Mouse (Mus musculus): Measurements from ENCODE around the gene Large2. TPM values are rescaled to one million over a fixed set of nuclear protein-coding genes. Genes with fewer than 3 reads are reported as not detected.

Gene Large2
- total and polyA plus RNA-seq, 2 experiments from 2014 or later, result 0.25 TPM; not detected in 1

DNA sequence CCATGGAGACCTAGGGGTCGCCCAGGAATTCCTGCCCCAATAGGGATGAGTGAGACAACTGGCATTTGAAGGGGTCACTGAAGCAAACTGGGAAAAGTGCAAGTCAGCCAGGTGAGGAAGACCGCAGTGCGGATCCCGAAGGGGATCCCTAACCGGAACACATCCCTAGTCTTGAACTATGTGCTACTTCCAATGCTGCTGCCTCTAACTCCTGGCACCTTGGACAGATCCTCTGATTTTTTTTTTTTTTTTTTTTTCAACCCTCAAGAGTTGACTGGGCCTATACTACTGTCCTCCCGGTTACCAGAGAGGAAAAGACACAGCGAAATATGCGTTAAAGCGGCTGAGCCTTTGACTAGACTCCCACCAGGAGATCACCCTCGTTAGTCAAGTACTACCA is 15.0 kb upstream of the Large2 start:
- H3K4me2 ChIP-seq (ENCODE audit: low read depth, low read length), result peak overlapping the region; percentile 67
- no peak overlapping the region; the same call in 1 of the 2 replicates for H3K9ac ChIP-seq (replicated peaks; ENCODE audit: low read depth, low read length)
- no peaks in the 10 kb centered on the region for H3K9me3 ChIP-seq (replicated peaks; ENCODE audit: control insufficient read depth, low read length)
- TF ChIP-seq CTCF (IDR thresholded peaks at IDR 0.05; ENCODE audit: low read depth) (no peak), EP300 (IDR thresholded peaks at IDR 0.05; ENCODE audit: low read depth) (no peak)
- H3K4me1 ChIP-seq (ENCODE audit: control insufficient read depth, insufficient read depth), result peaks cover 16% of the 10 kb centered on the region
- H3K4me3 ChIP-seq (ENCODE audit: low read depth, low read length), result peak overlapping the region; percentile 57
- no peaks in the 10 kb centered on the region for H3K36me3 ChIP-seq (replicated peaks; ENCODE audit: control insufficient read depth, insufficient read depth, low read length)
- H3K27me3 ChIP-seq (ENCODE audit: control insufficient read depth, insufficient read depth, low read length), result peaks cover 39% of the 10 kb centered on the region
- H3K27ac ChIP-seq (ENCODE audit: low read depth), result no peak overlapping the region
- ATAC-seq (ENCODE audit: insufficient read depth, low read depth) (0 out of 2 replicates have a peak, but pooled peaks have one; percentile 1), DNase-seq (ENCODE audit: low spot score) (no peak)
- 12% methylated on average over 10 of the region's 10 CpGs for WGBS

DNA sequence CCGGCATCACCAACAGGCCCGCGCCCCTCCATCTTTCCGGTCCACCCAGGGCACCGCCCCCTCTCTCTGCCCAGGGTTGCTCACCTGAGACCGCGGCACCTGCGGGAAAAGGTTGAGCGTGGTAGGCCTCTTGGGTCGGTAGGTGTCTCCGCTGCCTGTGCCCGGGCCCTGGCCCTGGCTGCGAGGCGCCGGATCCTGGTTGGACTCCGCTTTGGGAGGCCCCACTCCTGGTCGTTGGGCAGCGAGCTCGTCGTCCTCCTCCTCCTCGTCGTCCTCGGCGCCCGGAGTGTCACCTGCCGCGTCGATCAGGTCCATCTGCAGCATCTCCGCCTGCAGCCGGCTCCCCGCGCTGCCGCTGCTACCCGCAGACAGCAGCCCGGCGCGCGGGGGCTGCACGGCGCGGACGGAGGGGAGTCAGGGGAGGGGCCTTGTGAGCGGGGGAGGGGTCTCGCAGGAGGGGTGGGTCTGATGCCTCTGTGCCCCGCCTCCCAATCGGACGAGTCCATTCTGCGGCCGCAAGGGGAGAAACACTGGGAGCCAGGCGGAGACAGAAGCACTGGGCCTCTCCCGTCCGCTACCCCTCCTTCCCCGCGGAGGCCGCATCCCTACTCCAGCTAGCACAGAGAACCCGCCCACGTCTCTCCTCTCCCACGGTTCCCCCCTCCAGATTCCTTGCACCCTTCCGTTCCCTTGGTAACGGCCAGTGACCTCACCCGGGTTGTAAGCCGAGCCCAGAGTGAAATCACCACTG is 14.4 kb upstream of the Large2 start:
- WGBS, result 3% methylated on average over 57 of the region's 62 CpGs
- Histone ChIP-seq H3K9ac (replicated peaks; ENCODE audit: low read depth, low read length) (peak overlapping the region; percentile 41), H3K36me3 (replicated peaks; ENCODE audit: control insufficient read depth, insufficient read depth, low read length) (no peaks in the 10 kb centered on the region), H3K27ac (ENCODE audit: low read depth) (peak overlapping the region; percentile 48), H3K27me3 (ENCODE audit: control insufficient read depth, insufficient read depth, low read length) (peaks cover 34% of the 10 kb centered on the region), H3K4me3 (ENCODE audit: low read depth, low read length) (peak overlapping the region; percentile 57), H3K4me2 (ENCODE audit: low read depth, low read length) (peak overlapping the region; percentile 67), H3K4me1 (ENCODE audit: control insufficient read depth, insufficient read depth) (peaks cover 16% of the 10 kb centered on the region), H3K9me3 (replicated peaks; ENCODE audit: control insufficient read depth, low read length) (no peaks in the 10 kb centered on the region)
- DNase-seq (ENCODE audit: low spot score) (peak; percentile 70), ATAC-seq (ENCODE audit: insufficient read depth, low read depth) (peak; percentile 76)
- no peak for TF ChIP-seq EP300 (IDR thresholded peaks at IDR 0.05; ENCODE audit: low read depth)
- TF ChIP-seq CTCF (IDR thresholded peaks at IDR 0.05; ENCODE audit: low read depth), result no peak

DNA sequence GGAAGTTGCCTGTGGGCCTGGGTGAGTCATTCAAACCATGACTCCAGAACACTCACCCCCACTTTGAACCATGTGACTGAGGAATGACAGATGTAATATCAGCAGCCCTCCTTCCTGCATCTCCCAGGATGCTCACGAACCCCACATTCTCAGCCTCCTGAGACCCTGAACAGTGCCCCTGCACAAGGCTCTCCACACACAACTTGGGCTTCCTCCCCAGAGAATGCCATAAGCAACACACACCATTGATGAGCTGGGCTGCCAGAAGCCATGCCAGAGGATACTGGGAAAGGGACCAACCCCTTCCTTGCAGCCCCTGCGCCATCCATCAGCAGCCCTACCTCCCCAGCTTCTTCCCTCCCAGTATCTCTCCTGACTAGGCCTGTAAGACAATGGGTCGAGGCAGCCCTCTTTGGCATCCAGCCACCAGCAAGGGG is 13.4 kb upstream of the Large2 start:
- H3K4me3 ChIP-seq (ENCODE audit: low read depth, low read length), result peak overlapping the region; percentile 57; the same call in 1 of the 2 replicates
- no peak overlapping the region for H3K27ac ChIP-seq (ENCODE audit: low read depth)
- DNase-seq (ENCODE audit: low spot score) (no peak), ATAC-seq (ENCODE audit: insufficient read depth, low read depth) (no peak)
- peaks cover under 1% of the 10 kb centered on the region; the same call in 1 of the 2 replicates for H3K36me3 ChIP-seq (replicated peaks; ENCODE audit: control insufficient read depth, insufficient read depth, low read length)
- H3K27me3 ChIP-seq (ENCODE audit: control insufficient read depth, insufficient read depth, low read length), result peaks cover 28% of the 10 kb centered on the region
- H3K9ac ChIP-seq (replicated peaks; ENCODE audit: low read depth, low read length), result no peak overlapping the region
- WGBS, result 53% methylated on average over 3 of the region's 3 CpGs
- TF ChIP-seq EP300 (IDR thresholded peaks at IDR 0.05; ENCODE audit: low read depth), result no peak
- TF ChIP-seq CTCF (IDR thresholded peaks at IDR 0.05; ENCODE audit: low read depth), result no peak
- H3K4me1 ChIP-seq (ENCODE audit: control insufficient read depth, insufficient read depth), result peaks cover 16% of the 10 kb centered on the region
- H3K9me3 ChIP-seq (replicated peaks; ENCODE audit: control insufficient read depth, low read length), result no peaks in the 10 kb centered on the region
- no peak overlapping the region for H3K4me2 ChIP-seq (ENCODE audit: low read depth, low read length)

DNA sequence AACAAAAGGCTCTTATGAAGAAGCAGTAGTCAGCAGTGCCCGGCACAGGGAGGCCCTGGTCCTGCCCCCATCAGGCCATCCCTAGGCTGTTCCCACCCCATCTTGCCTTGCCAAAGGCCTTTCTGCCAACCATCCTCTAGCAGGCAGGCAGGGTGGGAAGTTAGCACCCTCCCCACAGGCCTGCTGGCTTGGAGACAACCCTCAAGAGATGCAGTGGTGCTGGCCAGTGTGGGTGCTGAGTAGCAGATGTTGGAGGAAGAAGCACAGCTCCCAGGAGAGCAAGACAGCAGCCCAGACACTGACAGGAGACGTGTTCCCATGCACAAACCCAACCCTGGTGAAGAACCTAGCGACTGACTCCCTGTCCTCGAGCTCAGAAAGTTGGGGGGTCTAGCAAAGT is 13.0 kb upstream of the Large2 start:
- Histone ChIP-seq H3K27me3 (ENCODE audit: control insufficient read depth, insufficient read depth, low read length) (peaks cover 24% of the 10 kb centered on the region), H3K9me3 (replicated peaks; ENCODE audit: control insufficient read depth, low read length) (no peaks in the 10 kb centered on the region), H3K27ac (ENCODE audit: low read depth) (no peak overlapping the region), H3K9ac (replicated peaks; ENCODE audit: low read depth, low read length) (no peak overlapping the region), H3K36me3 (replicated peaks; ENCODE audit: control insufficient read depth, insufficient read depth, low read length) (peaks cover 5% of the 10 kb centered on the region; the same call in 1 of the 2 replicates), H3K4me2 (ENCODE audit: low read depth, low read length) (no peak overlapping the region), H3K4me3 (ENCODE audit: low read depth, low read length) (no peak overlapping the region), H3K4me1 (ENCODE audit: control insufficient read depth, insufficient read depth) (peaks cover 16% of the 10 kb centered on the region)
- DNase-seq (ENCODE audit: low spot score) (no peak), ATAC-seq (ENCODE audit: insufficient read depth, low read depth) (no peak)
- WGBS, result 70% methylated on average over 4 of the region's 4 CpGs
- TF ChIP-seq CTCF (IDR thresholded peaks at IDR 0.05; ENCODE audit: low read depth), result no peak
- no peak for TF ChIP-seq EP300 (IDR thresholded peaks at IDR 0.05; ENCODE audit: low read depth)

DNA sequence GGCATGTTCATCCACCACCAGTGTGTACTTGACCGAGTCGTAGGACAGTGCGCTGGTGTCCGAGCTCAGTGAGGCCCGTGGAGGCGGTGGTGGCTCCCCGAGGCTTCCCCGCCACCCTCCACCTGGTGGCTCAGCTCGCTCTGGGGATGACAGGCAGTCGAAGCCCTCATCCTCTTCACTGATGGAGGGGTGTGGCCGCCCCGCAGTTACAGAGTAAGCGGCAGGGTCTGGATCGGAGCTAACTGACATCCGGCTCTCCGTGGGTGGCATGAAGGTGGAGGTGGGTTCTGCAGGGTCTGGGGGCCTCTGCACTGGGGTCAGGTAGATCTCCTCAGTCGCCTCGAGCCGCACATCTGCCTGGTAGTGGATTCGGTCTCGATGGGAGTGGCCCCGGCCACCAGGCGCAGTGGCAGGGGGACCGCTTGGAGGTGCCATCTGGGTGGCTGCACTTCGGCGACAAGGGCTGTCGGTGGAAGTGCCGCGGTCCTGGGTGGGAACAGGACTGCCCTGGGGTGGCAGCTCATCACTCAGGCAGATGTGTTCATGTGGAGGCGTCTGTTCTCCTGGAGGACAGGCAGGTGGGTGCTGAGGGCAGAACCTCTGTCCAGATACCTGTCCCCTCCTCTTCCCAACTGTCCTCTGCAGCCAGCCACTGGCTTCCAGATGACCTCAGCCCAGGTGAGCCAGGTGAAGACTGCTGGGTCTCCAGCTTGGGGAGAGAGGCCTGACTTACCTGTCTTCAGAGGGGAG is 12.3 kb upstream of the Large2 start:
- Histone ChIP-seq H3K9me3 (replicated peaks; ENCODE audit: control insufficient read depth, low read length) (no peaks in the 10 kb centered on the region), H3K27ac (ENCODE audit: low read depth) (no peak overlapping the region), H3K27me3 (ENCODE audit: control insufficient read depth, insufficient read depth, low read length) (peaks cover 22% of the 10 kb centered on the region), H3K36me3 (replicated peaks; ENCODE audit: control insufficient read depth, insufficient read depth, low read length) (peaks cover 12% of the 10 kb centered on the region; the same call in 1 of the 2 replicates), H3K4me2 (ENCODE audit: low read depth, low read length) (no peak overlapping the region), H3K4me3 (ENCODE audit: low read depth, low read length) (no peak overlapping the region), H3K4me1 (ENCODE audit: control insufficient read depth, insufficient read depth) (peaks cover 10% of the 10 kb centered on the region), H3K9ac (replicated peaks; ENCODE audit: low read depth, low read length) (no peak overlapping the region)
- TF ChIP-seq EP300 (IDR thresholded peaks at IDR 0.05; ENCODE audit: low read depth), result no peak
- no peak for TF ChIP-seq CTCF (IDR thresholded peaks at IDR 0.05; ENCODE audit: low read depth)
- WGBS, result 85% methylated on average over 30 of the region's 30 CpGs
- DNase-seq (ENCODE audit: low spot score) (no peak), ATAC-seq (ENCODE audit: insufficient read depth, low read depth) (no peak)

Measured in heart, postnatal 0 days (tissue).